Mouse (Mus musculus) mesoderm, embryonic 11.5 days (tissue): ENCODE data around the gene Calm1.
"Not testable (repeated sequence)": the region's sequence is repeated elsewhere in the genome, so short reads cannot be mapped to it uniquely, and the experiment has no call there.

Experiments used
- DNase-seq: peaks from one replicate; pipeline ENCODE4 v3.0.0-alpha.2; 2012; ENCODE audit warnings: low read depth, low spot score

Gene Calm1

GRCm38 (mm10) chr12:100194181-100194580 is 5.1 kb upstream of the Calm1 start:
- no peak for DNase-seq

DNA sequence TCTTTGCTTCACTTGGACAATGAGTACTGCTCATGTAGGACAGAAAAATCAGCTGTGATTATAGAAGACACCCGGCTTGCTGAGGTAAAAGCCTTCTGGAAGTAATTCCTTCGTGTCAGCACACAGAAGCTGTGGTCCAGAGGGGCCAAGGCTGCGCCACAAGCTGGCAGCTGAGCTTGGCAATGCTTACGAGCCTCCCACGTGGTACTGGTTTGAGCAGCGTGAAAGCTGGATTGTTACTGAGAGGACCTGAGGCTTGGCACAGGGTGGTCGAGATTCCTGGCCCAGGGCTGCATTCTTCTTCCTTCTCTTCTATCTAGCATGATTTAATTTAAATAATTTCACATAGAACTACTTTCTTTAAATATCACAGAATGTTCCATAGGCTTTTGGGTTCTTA is 2.4 kb upstream of the Calm1 start:
- DNase-seq: no peak

GRCm38 (mm10) chr12:100199891-100200644 is 833 bp downstream of the Calm1 start:
- no peak for DNase-seq

DNA sequence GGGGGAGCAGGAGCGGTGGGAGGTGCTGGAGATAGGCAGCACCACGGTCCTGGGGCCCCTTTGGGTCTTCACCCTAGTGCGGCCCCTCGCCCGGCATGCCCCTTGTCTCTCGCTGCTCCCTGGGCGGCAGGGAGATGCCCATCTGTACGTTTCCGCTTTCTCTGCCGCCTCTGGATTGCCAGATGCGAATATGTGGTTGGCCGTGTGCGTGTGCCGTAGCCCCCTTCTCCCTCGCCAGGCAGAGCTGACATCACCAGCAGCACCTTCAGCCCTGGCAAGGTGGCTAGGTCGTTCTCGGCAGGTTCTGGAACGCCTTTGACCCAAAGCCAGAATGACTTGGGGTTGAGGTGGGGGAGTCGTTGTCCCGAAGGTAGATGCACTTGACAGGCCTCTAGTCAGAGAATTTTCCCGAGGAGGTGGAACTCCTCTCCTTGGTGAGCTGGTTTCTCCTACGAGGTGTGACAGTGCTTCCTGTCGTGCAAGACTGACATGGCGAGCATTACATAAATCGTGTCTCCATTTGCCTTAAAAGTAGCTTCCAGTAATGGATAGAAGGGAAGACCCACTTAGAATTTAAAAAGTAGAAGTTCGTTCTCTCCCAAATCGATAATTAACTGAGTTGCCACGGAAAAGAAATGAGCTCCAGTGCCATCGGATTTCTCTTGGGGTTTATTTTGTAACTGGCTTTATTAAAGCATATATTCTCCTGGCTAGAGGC is 1.6 kb downstream of the Calm1 start:
- DNase-seq: no peak

- DNase-seq: no peak
Measured at GRCm38 (mm10) chr12:100201363-100201711, 2.1 kb downstream of the Calm1 start.

DNA sequence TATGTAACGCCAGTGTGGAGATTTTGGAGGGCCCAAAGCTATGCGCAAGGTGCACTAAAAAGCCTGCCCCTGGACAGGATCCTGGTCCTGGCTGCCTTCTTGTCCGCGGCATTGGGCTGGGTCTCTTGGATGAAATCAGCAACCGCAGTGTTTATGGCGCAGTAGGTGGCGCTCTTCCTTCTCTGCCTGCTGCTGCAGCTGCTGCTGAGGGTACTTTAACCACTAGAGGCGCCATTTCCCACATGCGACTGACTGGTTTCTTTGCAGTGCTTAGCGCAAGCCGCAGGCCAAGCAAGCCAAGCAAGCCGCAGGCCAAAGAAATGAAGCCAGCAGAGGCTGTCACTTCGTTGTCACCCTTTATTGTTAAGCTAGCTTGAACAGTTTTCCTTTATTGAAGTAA is 2.6 kb downstream of the Calm1 start:
- peak; percentile 98 for DNase-seq

GRCm38 (mm10) chr12:100203759-100204158 is 4.5 kb downstream of the Calm1 start:
- DNase-seq: no peak

DNA sequence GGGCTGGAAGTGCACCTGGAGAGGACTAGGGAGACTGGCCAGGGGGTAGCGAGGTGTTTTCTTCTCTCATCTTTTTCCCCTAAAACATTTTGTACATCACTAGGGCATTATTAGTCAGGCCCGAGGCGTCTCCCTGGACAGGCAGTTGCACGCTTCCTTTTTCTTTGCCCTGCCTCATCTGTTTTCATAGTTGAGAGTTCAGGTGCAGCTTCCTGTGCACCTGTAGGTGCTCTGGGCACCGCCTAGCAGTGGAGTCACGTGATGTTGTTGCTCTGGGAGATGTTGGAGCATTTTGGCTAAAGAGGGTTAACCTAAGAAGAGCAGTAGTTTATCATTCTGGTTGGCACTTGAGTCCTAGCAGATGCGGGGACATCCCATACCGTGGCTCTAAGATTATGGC is 5.9 kb downstream of the Calm1 start:
- no peak for DNase-seq

- DNase-seq: no peak
Measured at GRCm38 (mm10) chr12:100206521-100206920, 7.3 kb downstream of the Calm1 start.

GRCm38 (mm10) chr12:100206926-100207325 is 7.7 kb downstream of the Calm1 start:
- DNase-seq: no peak

DNA sequence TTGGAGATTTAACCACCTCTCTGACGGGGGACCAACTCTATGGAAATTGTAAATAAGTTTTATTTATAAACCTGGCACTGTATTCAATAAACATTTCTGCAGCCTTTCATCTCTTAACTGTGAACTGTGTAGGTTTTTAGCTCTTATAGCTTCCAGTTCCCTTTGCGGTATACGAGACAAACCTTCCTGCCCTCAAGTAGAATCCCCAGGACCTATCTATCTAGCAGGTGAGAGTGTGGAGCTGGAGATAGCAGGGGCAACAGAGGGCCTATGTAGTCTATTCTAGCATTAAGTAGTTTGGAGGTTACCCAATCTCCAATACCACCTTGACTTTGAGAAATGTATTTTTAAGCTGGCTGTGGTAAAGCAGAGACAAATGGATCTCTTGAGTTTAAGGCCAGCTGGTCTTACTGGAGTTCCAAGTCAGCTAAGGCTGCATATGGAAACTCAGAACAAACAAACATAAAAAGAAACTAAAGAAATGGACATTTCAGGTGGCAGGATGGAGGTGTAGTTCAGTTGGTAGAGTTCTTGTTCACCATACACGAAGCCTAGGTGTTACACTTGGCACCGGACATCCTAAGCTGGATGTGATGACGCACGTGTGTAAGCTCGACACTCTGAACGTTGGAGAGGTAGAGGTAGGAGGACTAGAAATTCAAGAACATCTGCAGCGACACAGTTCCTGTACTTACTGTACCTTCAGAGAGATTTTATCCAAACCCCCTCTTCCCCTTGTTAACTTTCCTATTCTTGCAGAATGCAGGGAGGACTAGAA is 10.7 kb downstream of the Calm1 start:
- no peak for DNase-seq

DNA sequence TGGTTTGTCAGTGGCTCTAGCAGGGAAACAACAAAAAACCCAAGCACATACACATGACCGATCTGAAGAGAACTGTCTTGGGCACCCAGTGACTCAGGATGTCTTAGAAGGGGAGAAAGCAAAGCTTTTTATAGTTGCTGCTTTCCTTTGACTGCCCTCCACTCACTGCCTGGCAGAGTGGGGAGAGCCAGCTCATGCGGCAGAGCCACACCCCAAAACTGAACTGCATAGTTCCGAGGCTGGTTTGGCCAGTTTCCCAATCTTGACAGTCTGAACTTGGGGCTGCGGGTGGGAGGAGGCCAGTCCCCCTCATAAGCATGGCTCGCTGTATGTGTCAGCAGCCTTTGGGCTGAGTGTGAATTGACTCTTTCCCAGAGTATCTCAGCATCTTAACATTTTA is 11.7 kb downstream of the Calm1 start:
- DNase-seq: no peak

DNA sequence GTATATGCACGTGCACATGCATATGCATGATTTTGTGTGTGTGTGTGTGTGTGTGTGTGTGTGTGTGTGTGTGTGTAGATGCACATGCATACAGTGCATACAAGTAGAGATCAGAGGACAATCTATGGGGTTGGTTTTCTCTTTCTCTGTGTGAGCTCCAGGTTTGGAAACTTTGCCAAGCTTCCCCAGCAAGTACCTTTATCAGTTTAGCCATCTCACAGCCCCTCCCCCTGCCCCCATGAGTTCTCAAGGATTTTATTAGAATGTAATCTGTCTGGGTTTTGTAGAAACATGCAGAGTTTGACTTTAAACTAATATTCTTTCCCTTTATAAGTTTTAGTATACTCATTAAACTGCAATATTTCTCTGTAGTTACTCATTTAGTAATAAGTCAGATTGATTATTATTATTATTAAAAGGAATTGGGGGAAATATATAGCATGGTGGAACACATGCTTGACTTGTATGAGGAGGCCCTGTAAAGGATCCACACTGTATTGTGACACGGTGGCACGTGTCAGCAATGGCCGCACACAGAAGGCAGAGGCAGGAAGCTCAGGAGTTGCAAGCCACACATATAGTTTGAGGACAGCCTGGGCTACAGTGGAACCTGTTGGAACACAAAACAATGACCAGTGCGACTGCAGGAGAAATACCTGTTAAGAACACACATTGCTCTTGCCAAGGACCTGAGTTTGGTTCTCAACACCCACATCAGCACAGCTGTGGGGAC is 12.4 kb downstream of the Calm1 start:
- no peak for DNase-seq

DNA sequence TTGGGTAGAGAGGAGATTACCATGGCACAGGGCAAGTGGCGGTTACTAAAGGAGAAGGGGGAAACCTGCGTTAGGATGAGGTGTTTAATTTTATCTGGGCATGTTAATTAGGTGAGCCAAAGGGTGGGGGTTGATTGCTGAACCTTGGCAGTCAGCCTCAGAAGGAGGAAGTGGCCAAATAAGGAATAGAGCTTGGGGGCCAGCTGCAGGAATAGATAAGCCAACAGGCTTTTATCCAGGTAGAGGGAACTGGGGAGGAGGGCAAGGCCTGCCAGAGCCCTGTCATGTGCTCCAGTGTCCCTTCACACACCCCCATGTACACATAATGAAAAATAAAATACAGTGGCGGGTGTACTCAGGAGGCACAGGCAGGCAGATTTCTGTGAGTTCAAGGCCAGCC is 13.2 kb downstream of the Calm1 start:
- DNase-seq: no peak

GRCm38 (mm10) chr12:100213162-100213561 is 13.9 kb downstream of the Calm1 start:
- no peak for DNase-seq

- DNase-seq: no peak
Measured at GRCm38 (mm10) chr12:100214156-100214555, 14.9 kb downstream of the Calm1 start.

DNA sequence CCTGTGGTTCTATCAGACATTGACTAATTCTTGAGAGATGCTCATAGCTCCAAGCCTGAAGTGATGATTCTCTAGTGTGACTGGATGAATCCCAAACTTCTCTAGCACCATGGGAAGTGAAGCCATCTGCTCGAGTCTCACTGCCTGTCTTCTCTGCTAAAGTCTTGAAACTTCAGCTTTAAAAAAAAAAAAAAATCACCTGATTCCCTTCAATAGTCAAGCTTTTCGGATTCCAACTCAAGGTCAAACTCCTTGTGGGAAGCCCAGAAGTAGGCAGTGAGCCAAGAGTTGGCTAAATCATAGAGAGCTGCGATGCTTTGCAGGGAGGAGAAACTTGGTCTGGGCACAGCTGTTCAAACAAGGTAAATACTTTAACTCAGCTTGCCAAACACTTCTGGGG is 15.5 kb downstream of the Calm1 start:
- no peak for DNase-seq

GRCm38 (mm10) chr12:100217087-100217486 is 17.9 kb downstream of the Calm1 start:
- DNase-seq: not testable (repeated sequence)

GRCm38 (mm10) chr12:100220012-100220411 is 20.8 kb downstream of the Calm1 start:
- DNase-seq: no peak

DNA sequence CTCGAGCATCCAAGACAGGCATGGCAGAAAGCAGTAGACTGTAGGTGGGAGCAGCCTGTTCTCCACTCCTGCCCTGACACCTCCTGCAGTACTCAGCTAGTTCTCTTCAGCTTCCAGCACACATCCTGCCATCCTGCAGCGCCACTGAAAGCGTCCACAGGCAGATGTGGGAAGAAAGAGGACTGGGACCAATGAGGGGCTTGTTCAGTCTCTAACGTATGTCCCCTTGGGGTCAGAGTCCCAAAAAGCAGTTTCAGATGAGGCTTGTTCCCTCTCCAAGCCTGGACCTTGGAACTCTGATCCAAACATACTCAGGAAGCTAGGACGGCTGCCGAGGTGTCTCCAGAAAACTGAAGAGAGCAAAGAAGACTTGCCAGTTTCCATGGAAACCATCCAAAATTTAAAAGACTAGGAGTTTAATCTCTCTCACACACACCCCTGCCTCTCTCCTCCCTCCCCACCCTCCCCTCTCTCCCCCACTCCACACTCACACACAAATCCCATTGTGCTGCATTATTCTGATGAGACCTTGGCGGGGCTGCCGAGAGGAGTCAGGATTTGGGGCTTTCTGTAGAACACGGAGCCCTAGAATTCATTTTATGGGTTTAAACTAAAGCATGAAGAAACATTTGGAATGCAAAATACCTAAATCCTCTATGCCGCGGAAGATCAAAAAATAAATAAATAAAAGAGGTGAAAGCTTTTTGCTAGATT is 22.5 kb downstream of the Calm1 start:
- no peak for DNase-seq

- no peak for DNase-seq
Measured at GRCm38 (mm10) chr12:100222322-100222993, 23.2 kb downstream of the Calm1 start.
